Mouse (Mus musculus) liver, embryonic 14.5 days (tissue): ENCODE data around the gene Bmp6. TPM values are rescaled to one million over a fixed set of nuclear protein-coding genes. Genes with fewer than 3 reads are reported as not detected.
A peak's percentile ranks its signal among the peaks of the same experiment; 100 is the strongest.

Experiments used
- ATAC-seq: fragments of 200-750 bp; cut with Nextera tagmentation; 2 replicates; pipeline ENCODE4 v1.8.0; 2017; ENCODE audit warnings: moderate number of reproducible peaks, mild to moderate bottlenecking, moderate library complexity; ENCODE audit not compliant: insufficient read depth
- DNase-seq, 3 experiments: peaks; one replicate each; pipeline ENCODE4 v3.0.0-alpha.2; 2012 to 2013; ENCODE audit warnings: low read depth in 3 of 3, low spot score in 3 of 3
- H3K27ac ChIP-seq: fragments of 300-500 bp; sonication (generic); 2 replicates; pipeline ENCODE4 v1.5.1; 2014; ENCODE audit warnings: moderate library complexity, mild to moderate bottlenecking, control low read depth, inconsistent platforms
- H3K27me3 ChIP-seq: fragments of 300-500 bp; sonication (generic); 2 replicates; pipeline ENCODE4 v1.6.1; 2014; ENCODE audit warnings: mild to moderate bottlenecking, low read length, moderate library complexity; ENCODE audit not compliant: control insufficient read depth, insufficient read depth
- H3K36me3 ChIP-seq: fragments of 300-500 bp; sonication (generic); replicated peaks from 2 replicates; pipeline ENCODE4 v1.6.1; 2014; ENCODE audit warnings: low read depth; ENCODE audit not compliant: control insufficient read depth, insufficient read depth
- H3K4me1 ChIP-seq, 2 experiments: fragments of 200-500 bp in 1 of 2; fragments of 300-500 bp in 1 of 2; sonication (generic) in 1 of 2; replicated peaks; 2 replicates each; pipeline ENCODE4 v1.6.1; 2012 to 2014; ENCODE audit warnings: antibody characterized with exemption in 1 of 2, inconsistent platforms in 1 of 2, low read length in 1 of 2; ENCODE audit not compliant: control insufficient read depth in 2 of 2, insufficient read depth in 2 of 2
- H3K4me2 ChIP-seq: fragments of 300-500 bp; sonication (generic); 2 replicates; pipeline ENCODE4 v1.6.1; 2014; ENCODE audit warnings: low read depth, mild to moderate bottlenecking, control low read depth, moderate library complexity
- H3K4me3 ChIP-seq, 2 experiments: fragments of 200-500 bp in 1 of 2; fragments of 300-500 bp in 1 of 2; sonication (generic) in 1 of 2; 2 replicates each; pipeline ENCODE4 v1.5.1; 2012 to 2014; ENCODE audit warnings: low read depth in 2 of 2, low read length in 2 of 2, mild to moderate bottlenecking in 2 of 2, control low read depth in 1 of 2, inconsistent platforms in 1 of 2, moderate library complexity in 1 of 2; ENCODE audit not compliant: insufficient read depth in 1 of 2
- H3K9ac ChIP-seq: fragments of 300-500 bp; sonication (generic); replicated peaks from 2 replicates; pipeline ENCODE4 v1.6.1; 2014; ENCODE audit warnings: mild to moderate bottlenecking, control low read depth, moderate library complexity
- H3K9me3 ChIP-seq: fragments of 300-500 bp; sonication (generic); 2 replicates; pipeline ENCODE4 v1.6.1; 2016; ENCODE audit warnings: low read length, mixed read lengths; ENCODE audit not compliant: control insufficient read depth
- CTCF ChIP-seq: IDR thresholded peaks from 2 replicates; pipeline ENCODE4 v1.5.1; 2016; ENCODE audit warnings: antibody characterized with exemption, low read depth, control low read depth
- EP300 ChIP-seq: IDR thresholded peaks from 2 replicates; pipeline ENCODE4 v1.6.1; 2016; ENCODE audit warnings: antibody characterized with exemption, low read depth
- WGBS: fragments of 180-500 bp; shearing (Covaris S2); extraction: QIAGEN DNeasy Blood & Tissue Kit; methylation state at CpG from one replicate; pipeline ENCODE4 v1.1.7; 2014; ENCODE audit not compliant: insufficient replicate concordance; 5-methylcytosine and 5-hydroxymethylcytosine counted together
- polyA plus RNA-seq, 2 experiments: library from polyadenylated mRNA; depleted of rRNA in 1 of 2; stranded (reverse) in 1 of 2; unstranded in 1 of 2; fragments of >200 nt; fragmentation: Nextera tagmentation in 1 of 2; extraction: Ambion mirVana in 1 of 2; gene quantifications; 2 replicates each; pipeline versions ENCODE4 v1.2.1 to v1.2.3; 2012 to 2014

Gene Bmp6
- polyA plus RNA-seq, 2 experiments: 0.19 to 0.39 TPM

GRCm38 (mm10) chr13:38522056-38522654, 177.2 kb downstream of the Bmp6 start:
- Histone ChIP-seq H3K36me3 (peaks cover 14% of the 10 kb centered on the region; the same call in 1 of the 2 replicates), H3K9ac (no peak overlapping the region), H3K4me3 (no peak overlapping the region), H3K27me3 (no peaks in the 10 kb centered on the region), H3K4me1 (peaks cover 5 to 8% of the 10 kb centered on the region in 2 experiments; a peak in 3 of 4 replicates), H3K9me3 (no peaks in the 10 kb centered on the region), H3K4me2 (no peak overlapping the region), H3K27ac (no peak overlapping the region)
- no peak for TF ChIP-seq CTCF
- no peak for TF ChIP-seq EP300
- DNase-seq: no peak
- no peak for ATAC-seq
- 64% methylated on average over 4 of the region's 4 CpGs for WGBS

GRCm38 (mm10) chr13:38523231-38523630, 178.3 kb downstream of the Bmp6 start:
- Histone ChIP-seq H3K4me3 (no peak overlapping the region), H3K4me2 (no peak overlapping the region), H3K27ac (no peak overlapping the region), H3K9me3 (no peaks in the 10 kb centered on the region), H3K27me3 (no peaks in the 10 kb centered on the region), H3K4me1 (peaks cover 5 to 10% of the 10 kb centered on the region in 2 experiments; a peak in 3 of 4 replicates), H3K9ac (no peak overlapping the region), H3K36me3 (peaks cover 7% of the 10 kb centered on the region; the same call in 1 of the 2 replicates)
- DNase-seq (no peak), ATAC-seq (no peak)
- TF ChIP-seq CTCF (no peak), EP300 (no peak)
- WGBS: 77% methylated on average over 11 of the region's 11 CpGs

- ATAC-seq: no peak
- H3K36me3 ChIP-seq: peaks cover 4% of the 10 kb centered on the region; the same call in 1 of the 2 replicates
- no peak overlapping the region for H3K9ac ChIP-seq
- H3K27ac ChIP-seq: no peak overlapping the region
- H3K4me3 ChIP-seq: no peak overlapping the region
- no peaks in the 10 kb centered on the region for H3K9me3 ChIP-seq
- TF ChIP-seq CTCF (no peak), EP300 (no peak)
- 69% methylated on average over 3 of the region's 3 CpGs for WGBS
- H3K4me1 ChIP-seq: peaks cover 5 to 16% of the 10 kb centered on the region in 2 experiments; a peak in 3 of 4 replicates
- H3K27me3 ChIP-seq: no peaks in the 10 kb centered on the region
- peak overlapping the region; percentile 11; the same call in 1 of the 2 replicates for H3K4me2 ChIP-seq
- DNase-seq: no peak
These were observed 180.4 kb downstream of the Bmp6 start for GRCm38 (mm10) chr13:38525261-38525660.

GRCm38 (mm10) chr13:38526116-38526515, 181.2 kb downstream of the Bmp6 start:
- ATAC-seq: no peak

GRCm38 (mm10) chr13:38527041-38527796, 182.3 kb downstream of the Bmp6 start:
- peak overlapping the region; percentile 83 for H3K9ac ChIP-seq
- H3K27me3 ChIP-seq: no peaks in the 10 kb centered on the region
- peaks cover 4% of the 10 kb centered on the region; the same call in 1 of the 2 replicates for H3K36me3 ChIP-seq
- DNase-seq: no peak
- TF ChIP-seq CTCF (no peak), EP300 (no peak)
- ATAC-seq: 0 out of 2 replicates have a peak, but pooled peaks have one; percentile 3
- H3K27ac ChIP-seq: peak overlapping the region; percentile 25; the same call in 1 of the 2 replicates
- 14% methylated on average over 15 of the region's 15 CpGs for WGBS
- no peaks in the 10 kb centered on the region for H3K9me3 ChIP-seq
- peak overlapping the region; percentile 82 to 91 for H3K4me3 ChIP-seq
- peaks cover 5 to 17% of the 10 kb centered on the region in 2 experiments; a peak in 3 of 4 replicates for H3K4me1 ChIP-seq
- peak overlapping the region; percentile 100 for H3K4me2 ChIP-seq

More at GRCm38 (mm10) chr13:38526116-38526515, 181.2 kb downstream of the Bmp6 start:
- Histone ChIP-seq H3K27ac (no peak overlapping the region), H3K4me3 (no peak overlapping the region), H3K4me1 (peaks cover 5 to 16% of the 10 kb centered on the region in 2 experiments; a peak in 3 of 4 replicates), H3K36me3 (peaks cover 4% of the 10 kb centered on the region; the same call in 1 of the 2 replicates), H3K9ac (no peak overlapping the region), H3K9me3 (no peaks in the 10 kb centered on the region), H3K4me2 (peak overlapping the region; percentile 100; the same call in 1 of the 2 replicates), H3K27me3 (no peaks in the 10 kb centered on the region)
- WGBS: 69% methylated on average over 2 of the region's 2 CpGs
- DNase-seq: no peak
- TF ChIP-seq EP300 (no peak), CTCF (no peak)
